Mouse (Mus musculus) neural tube, embryonic 13.5 days (tissue): ENCODE measurements around the gene Kcnd2. TPM values are rescaled to one million over a fixed set of nuclear protein-coding genes. Genes with fewer than 3 reads are reported as not detected.

Source experiments
- ATAC-seq: fragments of 200-750 bp; cut with Nextera tagmentation; 2 replicates; pipeline ENCODE4 v1.8.0; 2017; ENCODE audit warnings: low read depth, mild to moderate bottlenecking, moderate TSS enrichment, moderate library complexity
- H3K27ac ChIP-seq: fragments of 300-500 bp; sonication (generic); replicated peaks from 2 replicates; pipeline ENCODE4 v1.5.1; 2015; ENCODE audit warnings: moderate library complexity, mild to moderate bottlenecking, inconsistent platforms
- H3K27me3 ChIP-seq: fragments of 300-500 bp; sonication (generic); 2 replicates; pipeline ENCODE4 v1.6.1; 2015; ENCODE audit warnings: mild to moderate bottlenecking, inconsistent platforms
- H3K36me3 ChIP-seq: fragments of 300-500 bp; sonication (generic); 2 replicates; pipeline ENCODE4 v1.6.1; 2015; ENCODE audit warnings: mild to moderate bottlenecking, inconsistent platforms
- H3K4me1 ChIP-seq: fragments of 300-500 bp; sonication (generic); replicated peaks from 2 replicates; pipeline ENCODE4 v1.6.1; 2015; ENCODE audit warnings: inconsistent platforms
- H3K4me2 ChIP-seq: fragments of 300-500 bp; sonication (generic); 2 replicates; pipeline ENCODE4 v1.6.1; 2015; ENCODE audit warnings: inconsistent platforms, mild to moderate bottlenecking, moderate library complexity
- H3K4me3 ChIP-seq: fragments of 300-500 bp; sonication (generic); 2 replicates; pipeline ENCODE4 v1.5.1; 2015; ENCODE audit warnings: mild to moderate bottlenecking, inconsistent platforms
- H3K9ac ChIP-seq: fragments of 300-500 bp; sonication (generic); 2 replicates; pipeline ENCODE4 v1.6.1; 2015; ENCODE audit warnings: moderate library complexity, mild to moderate bottlenecking, inconsistent platforms
- H3K9me3 ChIP-seq: fragments of 300-500 bp; sonication (generic); 2 replicates; pipeline ENCODE4 v1.6.1; 2016; ENCODE audit warnings: inconsistent platforms
- WGBS: fragments of 180-500 bp; shearing (Covaris S2); methylation state at CpG from one replicate; pipeline ENCODE4 v1.1.7; 2015; 5-methylcytosine and 5-hydroxymethylcytosine counted together
- polyA plus RNA-seq: library from polyadenylated mRNA; unstranded; fragments of >200 nt; fragmentation: Nextera tagmentation; extraction: Ambion mirVana; gene quantifications from 2 replicates; pipeline ENCODE4 v1.2.1, GENCODE M21; 2015

The Kcnd2 gene
- polyA plus RNA-seq, 1 experiment from 2014 or later, result 14.8 TPM

- Histone ChIP-seq H3K4me1 (no peaks in the 10 kb centered on the region), H3K27ac (no peak overlapping the region), H3K36me3 (no peaks in the 10 kb centered on the region), H3K27me3 (no peaks in the 10 kb centered on the region), H3K4me3 (no peak overlapping the region), H3K9ac (no peak overlapping the region), H3K9me3 (no peaks in the 10 kb centered on the region), H3K4me2 (no peak overlapping the region)
- no peak for ATAC-seq
Observed at GRCm38 (mm10) chr6:21464719-21465118, 249.4 kb downstream of the Kcnd2 start.

DNA sequence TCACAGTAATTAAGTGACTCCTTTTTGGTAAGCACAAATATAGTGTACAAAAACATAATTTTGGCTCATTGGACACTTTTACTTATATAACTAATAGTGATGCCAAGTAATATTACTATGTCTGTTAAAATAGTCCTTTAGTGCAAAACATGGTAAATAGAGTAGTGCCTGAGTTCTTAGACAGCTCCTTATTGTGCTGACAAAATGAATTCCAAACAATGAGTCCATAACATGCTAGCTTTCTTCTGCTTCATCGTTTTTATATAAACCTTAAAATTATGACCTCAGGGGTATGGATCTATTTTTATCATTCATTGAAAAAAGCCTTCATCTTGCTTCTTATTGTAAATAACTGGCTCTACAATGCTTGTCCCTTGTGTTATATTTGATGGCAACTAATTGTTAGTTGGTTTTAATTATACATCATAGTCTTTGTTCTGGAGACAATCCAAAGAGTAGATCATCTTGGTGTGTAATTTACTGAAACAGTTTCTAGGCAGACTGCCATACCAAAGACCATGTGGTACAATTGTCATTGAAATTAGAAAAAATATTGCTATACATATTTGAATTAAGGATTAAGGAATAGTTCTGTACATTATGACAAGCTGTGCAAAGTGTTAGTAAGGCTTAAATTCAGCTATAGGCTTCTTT, 256.7 kb downstream of the Kcnd2 start:
- 58% methylated on average over 1 of the region's 1 CpGs for WGBS
- ATAC-seq, result no peak
- no peak overlapping the region for H3K4me2 ChIP-seq
- no peak overlapping the region for H3K4me3 ChIP-seq
- no peak overlapping the region for H3K9ac ChIP-seq
- H3K4me1 ChIP-seq, result no peaks in the 10 kb centered on the region
- H3K9me3 ChIP-seq, result no peaks in the 10 kb centered on the region
- H3K27ac ChIP-seq, result no peak overlapping the region
- H3K36me3 ChIP-seq, result no peaks in the 10 kb centered on the region
- no peaks in the 10 kb centered on the region for H3K27me3 ChIP-seq

DNA sequence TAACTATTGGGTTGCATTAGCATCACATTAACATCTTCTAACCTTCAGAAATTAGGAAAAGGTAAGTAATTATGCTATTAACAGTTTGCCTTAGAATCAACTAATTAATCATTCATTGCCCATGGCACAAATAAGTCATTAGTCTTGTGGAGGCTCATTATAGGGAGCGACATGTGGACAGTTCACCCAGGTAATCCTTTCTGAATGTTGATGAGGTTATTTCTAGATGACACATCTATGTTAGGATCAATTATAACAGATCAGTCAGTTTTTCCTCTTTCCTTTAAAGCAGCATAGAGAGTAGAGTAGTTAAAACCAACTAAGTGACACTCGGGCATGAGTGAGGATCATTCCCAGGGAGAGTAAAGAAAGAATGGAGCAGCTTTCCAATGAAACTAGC, 267.4 kb downstream of the Kcnd2 start:
- Histone ChIP-seq H3K4me3 (no peak overlapping the region), H3K9me3 (no peaks in the 10 kb centered on the region), H3K27ac (no peak overlapping the region), H3K4me1 (no peaks in the 10 kb centered on the region), H3K27me3 (no peaks in the 10 kb centered on the region), H3K9ac (no peak overlapping the region), H3K36me3 (no peaks in the 10 kb centered on the region), H3K4me2 (no peak overlapping the region)
- ATAC-seq, result no peak
- 79% methylated on average over 2 of the region's 2 CpGs for WGBS

- Histone ChIP-seq H3K9me3 (no peaks in the 10 kb centered on the region), H3K4me1 (no peaks in the 10 kb centered on the region), H3K4me2 (no peak overlapping the region), H3K4me3 (no peak overlapping the region), H3K36me3 (no peaks in the 10 kb centered on the region), H3K9ac (no peak overlapping the region), H3K27ac (no peak overlapping the region), H3K27me3 (no peaks in the 10 kb centered on the region)
- ATAC-seq, result no peak
- 87% methylated on average over 2 of the region's 2 CpGs for WGBS
Observed at GRCm38 (mm10) chr6:21488536-21488935, 273.2 kb downstream of the Kcnd2 start.

DNA sequence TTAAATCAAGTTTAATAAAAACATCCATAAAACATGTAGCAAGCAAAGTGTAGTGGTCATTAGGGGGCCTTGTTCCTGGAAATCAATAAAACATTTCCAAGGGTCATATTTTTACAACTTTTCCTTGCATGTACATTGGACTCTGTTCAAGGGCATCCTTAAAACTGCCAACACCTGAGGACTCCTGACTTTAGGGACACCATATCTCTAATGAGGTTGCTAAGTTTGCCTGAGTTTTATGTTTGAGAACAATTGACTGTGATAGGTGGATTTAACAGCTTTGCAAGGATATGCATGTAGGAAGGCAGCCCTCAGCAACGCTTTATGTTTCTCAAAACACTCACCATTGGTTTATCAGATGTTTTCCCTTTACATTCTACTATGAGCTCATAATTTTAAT, 287.6 kb downstream of the Kcnd2 start:
- Histone ChIP-seq H3K27me3 (no peaks in the 10 kb centered on the region), H3K9me3 (no peaks in the 10 kb centered on the region), H3K4me3 (no peak overlapping the region), H3K36me3 (no peaks in the 10 kb centered on the region), H3K4me2 (no peak overlapping the region), H3K4me1 (no peaks in the 10 kb centered on the region), H3K9ac (no peak overlapping the region), H3K27ac (no peak overlapping the region)
- no peak for ATAC-seq
- WGBS, result 78% methylated on average over 1 of the region's 1 CpGs

GRCm38 (mm10) chr6:21510621-21511239, 295.4 kb downstream of the Kcnd2 start:
- no peak overlapping the region for H3K4me3 ChIP-seq

GRCm38 (mm10) chr6:21520351-21520750, 305.0 kb downstream of the Kcnd2 start:
- Histone ChIP-seq H3K27me3 (no peaks in the 10 kb centered on the region), H3K4me1 (no peaks in the 10 kb centered on the region), H3K9me3 (no peaks in the 10 kb centered on the region), H3K36me3 (no peaks in the 10 kb centered on the region), H3K9ac (no peak overlapping the region), H3K27ac (no peak overlapping the region), H3K4me3 (no peak overlapping the region), H3K4me2 (no peak overlapping the region)
- ATAC-seq, result no peak
- 83% methylated on average over 1 of the region's 1 CpGs for WGBS

More at GRCm38 (mm10) chr6:21510621-21511239, 295.4 kb downstream of the Kcnd2 start:
- no peaks in the 10 kb centered on the region for H3K4me1 ChIP-seq
- H3K36me3 ChIP-seq, result no peaks in the 10 kb centered on the region
- no peak overlapping the region for H3K4me2 ChIP-seq
- no peaks in the 10 kb centered on the region for H3K9me3 ChIP-seq
- no peak overlapping the region for H3K27ac ChIP-seq
- 83% methylated on average over 3 of the region's 3 CpGs for WGBS
- ATAC-seq, result no peak
- H3K9ac ChIP-seq, result no peak overlapping the region
- no peaks in the 10 kb centered on the region for H3K27me3 ChIP-seq

GRCm38 (mm10) chr6:21527489-21528074, 312.3 kb downstream of the Kcnd2 start:
- no peak overlapping the region for H3K9ac ChIP-seq
- no peaks in the 10 kb centered on the region for H3K27me3 ChIP-seq
- peaks cover 3% of the 10 kb centered on the region; the same call in 1 of the 2 replicates for H3K4me1 ChIP-seq
- H3K9me3 ChIP-seq, result no peaks in the 10 kb centered on the region
- WGBS, result 93% methylated on average over 1 of the region's 1 CpGs
- H3K27ac ChIP-seq, result no peak overlapping the region
- no peak for ATAC-seq
- H3K36me3 ChIP-seq, result no peaks in the 10 kb centered on the region
- no peak overlapping the region for H3K4me3 ChIP-seq
- H3K4me2 ChIP-seq, result no peak overlapping the region

DNA sequence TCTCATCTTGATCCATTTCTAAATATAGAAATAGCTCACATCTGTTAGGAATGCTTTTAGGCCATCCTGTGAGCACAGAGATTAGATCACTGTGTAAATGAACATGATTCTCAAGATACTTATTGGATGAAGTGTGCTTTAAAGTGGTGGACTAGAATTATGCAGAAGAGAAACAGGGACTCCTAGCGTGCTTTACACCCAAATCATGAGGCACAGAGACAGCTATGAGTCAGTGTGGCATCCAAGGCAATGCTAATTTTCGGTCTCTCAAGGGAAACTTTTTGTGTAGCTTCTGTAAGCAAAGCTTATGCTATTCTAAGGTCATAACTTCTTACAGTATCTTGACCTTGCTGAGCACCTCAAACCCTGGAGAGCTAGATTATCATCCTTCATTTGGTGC, 318.7 kb downstream of the Kcnd2 start:
- Histone ChIP-seq H3K27me3 (no peaks in the 10 kb centered on the region), H3K27ac (no peak overlapping the region), H3K9me3 (no peaks in the 10 kb centered on the region), H3K4me1 (peaks cover 3% of the 10 kb centered on the region; the same call in 1 of the 2 replicates), H3K4me3 (no peak overlapping the region), H3K36me3 (no peaks in the 10 kb centered on the region), H3K4me2 (no peak overlapping the region), H3K9ac (no peak overlapping the region)
- ATAC-seq, result no peak
- 57% methylated on average over 2 of the region's 2 CpGs for WGBS

GRCm38 (mm10) chr6:21534820-21535219, 319.5 kb downstream of the Kcnd2 start:
- WGBS, result 36% methylated on average over 1 of the region's 1 CpGs
- no peak for ATAC-seq
- no peaks in the 10 kb centered on the region for H3K27me3 ChIP-seq
- no peaks in the 10 kb centered on the region for H3K9me3 ChIP-seq
- peaks cover 3% of the 10 kb centered on the region; the same call in 1 of the 2 replicates for H3K4me1 ChIP-seq
- H3K27ac ChIP-seq, result no peak overlapping the region
- no peak overlapping the region for H3K4me2 ChIP-seq
- H3K36me3 ChIP-seq, result no peaks in the 10 kb centered on the region
- no peak overlapping the region for H3K4me3 ChIP-seq
- no peak overlapping the region for H3K9ac ChIP-seq

- no peaks in the 10 kb centered on the region for H3K9me3 ChIP-seq
- no peak overlapping the region for H3K27ac ChIP-seq
- H3K4me2 ChIP-seq, result no peak overlapping the region
- 84% methylated on average over 9 of the region's 9 CpGs for WGBS
- H3K4me1 ChIP-seq, result no peaks in the 10 kb centered on the region
- no peaks in the 10 kb centered on the region for H3K36me3 ChIP-seq
- no peaks in the 10 kb centered on the region for H3K27me3 ChIP-seq
- ATAC-seq, result no peak
- no peak overlapping the region for H3K9ac ChIP-seq
- H3K4me3 ChIP-seq, result no peak overlapping the region
Observed at GRCm38 (mm10) chr6:21551501-21551900, 336.2 kb downstream of the Kcnd2 start.

DNA sequence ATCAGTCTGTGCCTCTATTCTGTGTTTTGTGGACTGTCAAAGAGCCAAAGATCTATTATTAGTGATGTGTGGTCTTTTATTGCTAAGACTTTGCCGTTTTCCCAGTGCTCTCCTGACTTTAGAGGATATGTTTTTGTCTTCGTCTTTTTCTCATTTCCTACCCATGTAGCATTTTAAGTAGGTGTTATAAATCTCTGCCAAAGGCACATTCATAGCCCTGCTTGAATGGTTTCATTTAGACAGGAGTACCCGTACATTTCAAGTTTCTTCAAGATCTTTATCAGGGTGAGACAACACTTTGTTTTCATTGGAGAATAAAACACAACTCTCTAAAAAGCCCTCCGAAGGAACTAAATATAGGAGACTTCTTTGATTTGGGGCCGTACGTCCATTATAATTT, 355.7 kb downstream of the Kcnd2 start:
- no peak for ATAC-seq
- WGBS, result 22% methylated on average over 6 of the region's 6 CpGs
- no peak overlapping the region for H3K4me2 ChIP-seq

More for the DNA sequence above, 355.7 kb downstream of the Kcnd2 start:
- Histone ChIP-seq H3K9ac (no peak overlapping the region), H3K4me1 (no peaks in the 10 kb centered on the region), H3K4me3 (no peak overlapping the region), H3K27me3 (no peaks in the 10 kb centered on the region), H3K36me3 (no peaks in the 10 kb centered on the region), H3K9me3 (no peaks in the 10 kb centered on the region), H3K27ac (no peak overlapping the region)
